Mouse (Mus musculus): ENCODE data around the gene G430095P16Rik. TPM values are rescaled to one million over a fixed set of nuclear protein-coding genes. Genes with fewer than 3 reads are reported as not detected.

G430095P16Rik gene
- polyA plus RNA-seq (2016; fragmentation: Nextera tagmentation; extraction: Ambion mirVana) = 1.1 and 1.4 TPM in 2 replicates

- Histone ChIP-seq H3K4me3 (peak within 1 kb of the TSS; percentile 19; the same call in 1 of the 2 replicates), H3K4me1 (peaks cover 41% of the 10 kb centered on the region), H3K36me3 (no peaks in the 10 kb centered on the region), H3K27me3 (ENCODE audit: low read depth, poor library complexity, severe bottlenecking) (peaks cover 100% of the 10 kb centered on the region), H3K27ac (replicated peaks) (peak within 1 kb of the TSS; percentile 77), H3K9me3 (replicated peaks) (no peaks in the 10 kb centered on the region)
- DNase-seq (ENCODE audit: low spot score) = no peak
- 25% methylated on average over 10 of the region's 10 CpGs for WGBS
Measured at GRCm38 (mm10) chr8:84722850-84723570, at the start of gene G430095P16Rik. Gene G430095P16Rik, plus strand, starts transcription at chr8:84723007.

GRCm38 (mm10) chr8:84677305-84677704 lies 45.5 kb upstream of the G430095P16Rik start:
- Histone ChIP-seq H3K27me3 (ENCODE audit: low read depth, poor library complexity, severe bottlenecking) (no peaks in the 10 kb centered on the region), H3K4me3 (no peak overlapping the region), H3K36me3 (peaks cover 84% of the 10 kb centered on the region), H3K4me1 (no peaks in the 10 kb centered on the region), H3K9me3 (replicated peaks) (no peaks in the 10 kb centered on the region), H3K27ac (replicated peaks) (no peak overlapping the region)
- WGBS = 94% methylated on average over 5 of the region's 5 CpGs
- DNase-seq (ENCODE audit: low spot score) = no peak

GRCm38 (mm10) chr8:84681476-84681875 lies 41.3 kb upstream of the G430095P16Rik start:
- WGBS = 91% methylated on average over 2 of the region's 2 CpGs
- peaks cover 19% of the 10 kb centered on the region for H3K4me1 ChIP-seq
- peaks cover 80% of the 10 kb centered on the region for H3K36me3 ChIP-seq
- no peaks in the 10 kb centered on the region for H3K27me3 ChIP-seq (ENCODE audit: low read depth, poor library complexity, severe bottlenecking)
- no peak overlapping the region for H3K27ac ChIP-seq (replicated peaks)
- no peak overlapping the region for H3K4me3 ChIP-seq
- H3K9me3 ChIP-seq (replicated peaks) = no peaks in the 10 kb centered on the region
- DNase-seq (ENCODE audit: low spot score) = no peak

- no peak overlapping the region for H3K4me3 ChIP-seq
- H3K27ac ChIP-seq (replicated peaks) = no peak overlapping the region
- peaks cover 72% of the 10 kb centered on the region for H3K36me3 ChIP-seq
- H3K9me3 ChIP-seq (replicated peaks) = no peaks in the 10 kb centered on the region
- DNase-seq (ENCODE audit: low spot score) = no peak
- WGBS = 94% methylated on average over 2 of the region's 2 CpGs
- no peaks in the 10 kb centered on the region for H3K27me3 ChIP-seq (ENCODE audit: low read depth, poor library complexity, severe bottlenecking)
- peaks cover 24% of the 10 kb centered on the region for H3K4me1 ChIP-seq
Measured at GRCm38 (mm10) chr8:84682257-84682656, 40.5 kb upstream of the G430095P16Rik start.

GRCm38 (mm10) chr8:84684537-84684936 lies 38.3 kb upstream of the G430095P16Rik start:
- Histone ChIP-seq H3K36me3 (peaks cover 60% of the 10 kb centered on the region), H3K27me3 (ENCODE audit: low read depth, poor library complexity, severe bottlenecking) (no peaks in the 10 kb centered on the region), H3K9me3 (replicated peaks) (no peaks in the 10 kb centered on the region), H3K4me3 (no peak overlapping the region), H3K4me1 (peaks cover 38% of the 10 kb centered on the region), H3K27ac (replicated peaks) (no peak overlapping the region)
- 66% methylated on average over 3 of the region's 3 CpGs for WGBS
- no peak for DNase-seq (ENCODE audit: low spot score)

- Histone ChIP-seq H3K4me1 (peaks cover 52% of the 10 kb centered on the region), H3K9me3 (replicated peaks) (no peaks in the 10 kb centered on the region), H3K4me3 (peak within 1 kb of the TSS; percentile 100), H3K27ac (replicated peaks) (peak within 1 kb of the TSS; percentile 99), H3K27me3 (ENCODE audit: low read depth, poor library complexity, severe bottlenecking) (no peaks in the 10 kb centered on the region), H3K36me3 (peaks cover 54% of the 10 kb centered on the region)
- 12% methylated on average over 20 of the region's 20 CpGs for WGBS
- DNase-seq (ENCODE audit: low spot score) = peak; percentile 40
Measured at GRCm38 (mm10) chr8:84686191-84687002, 36.4 kb upstream of the G430095P16Rik start, which contains the start of gene Trmt1. Gene Trmt1, plus strand, starts transcription at chr8:84686307.

GRCm38 (mm10) chr8:84687003-84687704 lies 35.7 kb upstream of the G430095P16Rik start:
- H3K4me3 ChIP-seq = peak overlapping the region; percentile 100
- H3K27me3 ChIP-seq (ENCODE audit: low read depth, poor library complexity, severe bottlenecking) = no peaks in the 10 kb centered on the region
- WGBS = under 1% methylated on average over 61 of the region's 62 CpGs
- peak; percentile 73 for DNase-seq (ENCODE audit: low spot score)
- no peaks in the 10 kb centered on the region for H3K9me3 ChIP-seq (replicated peaks)
- peak overlapping the region; percentile 99 for H3K27ac ChIP-seq (replicated peaks)
- H3K36me3 ChIP-seq = peaks cover 53% of the 10 kb centered on the region
- peaks cover 52% of the 10 kb centered on the region for H3K4me1 ChIP-seq

- peak; percentile 89 for DNase-seq (ENCODE audit: low spot score)
- H3K4me3 ChIP-seq = peak within 1 kb of the TSS; percentile 100
- peaks cover 52% of the 10 kb centered on the region for H3K4me1 ChIP-seq
- under 1% methylated on average over 37 of the region's 37 CpGs for WGBS
- no peaks in the 10 kb centered on the region for H3K27me3 ChIP-seq (ENCODE audit: low read depth, poor library complexity, severe bottlenecking)
- H3K9me3 ChIP-seq (replicated peaks) = no peaks in the 10 kb centered on the region
- peak within 1 kb of the TSS; percentile 99 for H3K27ac ChIP-seq (replicated peaks)
- peaks cover 53% of the 10 kb centered on the region for H3K36me3 ChIP-seq
Measured at GRCm38 (mm10) chr8:84687705-84688100, 35.1 kb upstream of the G430095P16Rik start, which contains the start of gene Nacc1. Gene Nacc1, minus strand, starts transcription at chr8:84687862.

- peak overlapping the region; percentile 86 for H3K27ac ChIP-seq (replicated peaks)
- peak; percentile 88 for DNase-seq (ENCODE audit: low spot score)
- WGBS = under 1% methylated on average over 47 of the region's 47 CpGs
- no peaks in the 10 kb centered on the region for H3K27me3 ChIP-seq (ENCODE audit: low read depth, poor library complexity, severe bottlenecking)
- H3K4me3 ChIP-seq = peak overlapping the region; percentile 100
- H3K4me1 ChIP-seq = peaks cover 52% of the 10 kb centered on the region
- H3K9me3 ChIP-seq (replicated peaks) = no peaks in the 10 kb centered on the region
- H3K36me3 ChIP-seq = peaks cover 53% of the 10 kb centered on the region
Measured at GRCm38 (mm10) chr8:84689091-84689915, 33.5 kb upstream of the G430095P16Rik start.

- no peaks in the 10 kb centered on the region for H3K9me3 ChIP-seq (replicated peaks)
- peaks cover 76% of the 10 kb centered on the region for H3K36me3 ChIP-seq
- DNase-seq (ENCODE audit: low spot score) = no peak
- H3K27ac ChIP-seq (replicated peaks) = no peak overlapping the region
- no peaks in the 10 kb centered on the region for H3K27me3 ChIP-seq (ENCODE audit: low read depth, poor library complexity, severe bottlenecking)
- peaks cover 22% of the 10 kb centered on the region for H3K4me1 ChIP-seq
- WGBS = 83% methylated on average over 4 of the region's 4 CpGs
- H3K4me3 ChIP-seq = no peak overlapping the region
Measured at GRCm38 (mm10) chr8:84693332-84693731, 29.5 kb upstream of the G430095P16Rik start.

GRCm38 (mm10) chr8:84695140-84695539 lies 27.7 kb upstream of the G430095P16Rik start:
- Histone ChIP-seq H3K36me3 (peaks cover 94% of the 10 kb centered on the region), H3K27me3 (ENCODE audit: low read depth, poor library complexity, severe bottlenecking) (peaks cover 12% of the 10 kb centered on the region), H3K4me1 (peaks cover 13% of the 10 kb centered on the region), H3K27ac (replicated peaks) (no peak overlapping the region), H3K9me3 (replicated peaks) (no peaks in the 10 kb centered on the region), H3K4me3 (no peak overlapping the region)
- no peak for DNase-seq (ENCODE audit: low spot score)
- WGBS = 93% methylated on average over 6 of the region's 6 CpGs

All from midbrain, embryonic 10.5 days (tissue).